Mouse (Mus musculus): Measurements from ENCODE around the gene Olfr799. TPM values are rescaled to one million over a fixed set of nuclear protein-coding genes. Genes with fewer than 3 reads are reported as not detected.

Gene Olfr799
- 0.43 TPM in 1 of 3 replicates, not detected in the others for total RNA-seq (2017)

- no peak for ATAC-seq (replicated peaks; ENCODE audit: insufficient number of reproducible peaks, low FRiP score, low TSS enrichment, poor library complexity, severe bottlenecking)
Observed at GRCm38 (mm10) chr10:129637184-129637583, at the start of gene Olfr799. Gene Olfr799 (plus strand): TSS chr10:129637484.

- no peak for ATAC-seq (replicated peaks; ENCODE audit: insufficient number of reproducible peaks, low FRiP score, low TSS enrichment, poor library complexity, severe bottlenecking)
Observed at GRCm38 (mm10) chr10:129612470-129612869, 24.8 kb upstream of the Olfr799 start, which contains the start of gene Olfr796. Gene Olfr796 (minus strand): TSS chr10:129612570.

DNA sequence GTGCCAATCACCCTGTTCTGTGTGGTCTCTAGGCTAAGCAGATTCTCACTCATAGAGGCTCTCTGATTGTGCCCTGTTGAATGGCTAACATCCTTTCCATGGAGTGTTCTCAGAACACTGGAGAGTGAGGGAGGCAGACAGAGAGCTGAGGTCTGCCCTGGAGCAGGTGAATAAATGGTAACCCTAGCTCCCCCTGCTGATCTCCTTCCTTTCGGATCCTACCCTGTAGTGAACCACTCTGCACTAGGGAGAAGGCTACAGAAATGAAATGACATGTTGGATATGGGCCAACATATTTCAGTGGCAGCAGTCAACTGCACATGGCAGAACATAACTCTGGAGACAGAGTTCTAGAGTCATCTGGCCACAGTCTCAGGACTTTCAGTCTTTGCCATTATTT is 15.6 kb upstream of the Olfr799 start:
- ATAC-seq (replicated peaks; ENCODE audit: insufficient number of reproducible peaks, low FRiP score, low TSS enrichment, poor library complexity, severe bottlenecking) = no peak

DNA sequence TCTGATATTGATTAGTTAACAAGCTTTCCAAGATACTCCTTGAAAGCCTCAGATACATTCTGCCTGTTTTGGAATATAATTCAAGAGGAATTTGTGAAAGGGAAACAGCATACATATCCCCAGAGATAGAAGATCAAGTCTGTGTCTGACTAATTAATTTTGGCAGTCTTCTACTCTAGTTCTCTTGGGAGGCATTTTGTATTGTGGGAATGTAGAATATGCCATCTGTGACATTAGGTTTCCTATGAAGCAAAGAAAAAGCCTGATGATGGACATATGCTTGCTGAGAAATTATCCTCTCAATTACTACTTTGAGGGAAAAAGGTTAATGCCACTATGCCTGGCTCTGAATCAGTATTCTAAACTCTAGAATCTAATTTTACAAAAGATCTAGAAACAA is 14.0 kb upstream of the Olfr799 start:
- ATAC-seq (replicated peaks; ENCODE audit: insufficient number of reproducible peaks, low FRiP score, low TSS enrichment, poor library complexity, severe bottlenecking) = no peak

- no peak for ATAC-seq (replicated peaks; ENCODE audit: insufficient number of reproducible peaks, low FRiP score, low TSS enrichment, poor library complexity, severe bottlenecking)
Observed at GRCm38 (mm10) chr10:129627834-129628233, 9.4 kb upstream of the Olfr799 start, which contains the start of gene Olfr798. Gene Olfr798 (minus strand): TSS chr10:129627934.

GRCm38 (mm10) chr10:129651763-129652162 is 14.5 kb downstream of the Olfr799 start:
- no peak for ATAC-seq (replicated peaks; ENCODE audit: insufficient number of reproducible peaks, low FRiP score, low TSS enrichment, poor library complexity, severe bottlenecking)

GRCm38 (mm10) chr10:129657394-129657793 is 20.1 kb downstream of the Olfr799 start, which contains the start of gene Olfr800:
Gene Olfr800 (plus strand): TSS chr10:129657694.
- no peak for ATAC-seq (replicated peaks; ENCODE audit: insufficient number of reproducible peaks, low FRiP score, low TSS enrichment, poor library complexity, severe bottlenecking)

DNA sequence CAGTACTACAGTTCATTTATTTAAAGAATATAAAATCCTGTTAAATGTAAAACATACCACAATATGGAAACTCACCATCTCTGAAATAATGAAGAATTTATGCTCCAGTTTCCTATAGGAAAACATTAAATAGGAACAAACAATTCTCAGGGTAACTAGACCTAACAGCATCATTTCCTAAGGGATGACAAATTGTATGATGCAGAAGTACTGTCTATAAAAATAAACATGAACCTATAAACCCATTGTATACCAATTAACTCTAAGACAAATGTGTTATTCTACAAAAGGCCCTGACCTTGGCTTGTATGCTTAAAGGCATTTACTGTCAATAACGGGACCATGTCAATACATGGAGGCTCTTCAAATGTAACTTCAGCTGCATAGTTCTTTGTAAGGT is 36.5 kb downstream of the Olfr799 start, which contains the start of gene Olfr801:
Olfr801 (minus strand) TSS at position 101 of the 400 bp plus-strand sequence.
- ATAC-seq (replicated peaks; ENCODE audit: insufficient number of reproducible peaks, low FRiP score, low TSS enrichment, poor library complexity, severe bottlenecking) = no peak

DNA sequence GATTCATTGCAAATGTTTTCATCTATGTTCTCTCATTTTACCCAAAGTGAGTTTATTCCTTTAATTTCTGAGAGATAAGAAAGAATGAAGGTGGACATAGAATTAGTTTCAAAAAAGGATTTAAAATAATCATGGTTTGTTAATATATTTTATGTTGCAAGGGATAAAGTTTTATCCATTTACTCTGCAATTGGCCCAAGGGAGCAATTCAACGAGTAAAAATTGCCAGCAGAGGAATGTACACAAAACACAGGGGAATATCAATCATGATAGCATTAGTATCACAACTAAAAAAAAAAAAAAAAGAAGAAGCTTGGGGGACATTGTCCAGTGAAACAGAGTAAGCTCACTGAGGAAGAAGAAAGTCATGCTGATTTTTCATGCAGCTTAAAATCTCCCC is 50.8 kb downstream of the Olfr799 start, which contains the start of gene Olfr802:
Olfr802 (minus strand) TSS at position 101 of the 400 bp plus-strand sequence.
- no peak for ATAC-seq (replicated peaks; ENCODE audit: insufficient number of reproducible peaks, low FRiP score, low TSS enrichment, poor library complexity, severe bottlenecking)

DNA sequence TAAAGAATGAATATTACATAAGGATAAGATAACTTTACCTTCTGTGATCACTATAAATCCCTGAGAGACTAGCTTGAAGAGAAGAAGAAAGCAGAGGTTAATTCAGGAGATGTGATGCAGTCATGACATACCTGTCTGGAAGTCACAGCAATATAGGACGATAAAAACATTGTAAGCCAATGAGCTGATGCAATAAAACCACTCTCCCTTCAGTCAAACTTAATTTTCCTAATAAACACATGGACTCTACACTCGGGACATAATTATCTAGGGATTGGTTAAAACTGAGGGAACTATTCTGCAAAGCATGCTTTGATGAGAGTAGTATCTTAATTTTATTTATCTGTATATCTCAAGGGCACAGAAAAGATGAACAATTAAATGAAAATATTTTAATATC is 56.9 kb downstream of the Olfr799 start, which contains the start of gene Olfr803:
Olfr803 (minus strand) TSS at position 101 of the 400 bp plus-strand sequence.
- ATAC-seq (replicated peaks; ENCODE audit: insufficient number of reproducible peaks, low FRiP score, low TSS enrichment, poor library complexity, severe bottlenecking) = no peak

Other genes starting within 250 kb of the Olfr799 start
- gene Olfr785, start 232.1 kb upstream of the Olfr799 start, total RNA-seq (2017) = not detected in 3 replicates
- gene Olfr786, start 210.2 kb upstream of the Olfr799 start, total RNA-seq (2017) = not detected in 3 replicates
- not detected in 3 replicates for gene Olfr787, start 175.6 kb upstream of the Olfr799 start, total RNA-seq (2017)
- gene Olfr788, start 166.5 kb upstream of the Olfr799 start, total RNA-seq (2017) = not detected in 3 replicates
- gene Olfr789, start 152.7 kb upstream of the Olfr799 start, total RNA-seq (2017) = not detected in 3 replicates
- not detected in 3 replicates for gene Olfr790, start 139.0 kb upstream of the Olfr799 start, total RNA-seq (2017)
- gene Olfr791, start 115.7 kb upstream of the Olfr799 start, total RNA-seq (2017) = not detected in 3 replicates
- gene Olfr792, start 98.3 kb upstream of the Olfr799 start, total RNA-seq (2017) = not detected in 3 replicates
- gene Olfr794, start 69.8 kb upstream of the Olfr799 start, total RNA-seq (2017) = 0.10 TPM in 1 of 3 replicates, not detected in the others
- gene Olfr796, start 24.9 kb upstream of the Olfr799 start, total RNA-seq (2017) = not detected in 3 replicates
- not detected in 3 replicates for gene Olfr798, start 9.6 kb upstream of the Olfr799 start, total RNA-seq (2017)
- not detected in 3 replicates for gene Olfr800, start 20.2 kb downstream of the Olfr799 start, total RNA-seq (2017)
- not detected in 3 replicates for gene Olfr801, start 36.4 kb downstream of the Olfr799 start, total RNA-seq (2017)
- gene Olfr802, start 50.7 kb downstream of the Olfr799 start, total RNA-seq (2017) = not detected in 3 replicates
- gene Olfr803, start 56.8 kb downstream of the Olfr799 start, total RNA-seq (2017) = not detected in 3 replicates
- gene Olfr804, start 65.7 kb downstream of the Olfr799 start, total RNA-seq (2017) = not detected in 3 replicates
- gene Olfr805, start 91.9 kb downstream of the Olfr799 start, total RNA-seq (2017) = not detected in 3 replicates
- not detected in 3 replicates for gene Olfr806, start 104.4 kb downstream of the Olfr799 start, total RNA-seq (2017)
- not detected in 3 replicates for gene Olfr807, start 120.3 kb downstream of the Olfr799 start, total RNA-seq (2017)
- not detected in 3 replicates for gene Olfr808, start 128.0 kb downstream of the Olfr799 start, total RNA-seq (2017)
- not detected in 3 replicates for gene Olfr809, start 137.2 kb downstream of the Olfr799 start, total RNA-seq (2017)
- gene Olfr810, start 157.4 kb downstream of the Olfr799 start, total RNA-seq (2017) = not detected in 3 replicates
- not detected in 3 replicates for gene Olfr811, start 166.9 kb downstream of the Olfr799 start, total RNA-seq (2017)
- gene Olfr812, start 208.6 kb downstream of the Olfr799 start, total RNA-seq (2017) = not detected in 3 replicates
- not detected in 3 replicates for gene Olfr813, start 217.9 kb downstream of the Olfr799 start, total RNA-seq (2017)
- gene Olfr814, start 242.4 kb downstream of the Olfr799 start, total RNA-seq (2017) = not detected in 3 replicates

All from monocyte, adult 5-6 weeks (primary cell).